Mouse (Mus musculus) lung, adult 2 months (tissue): ENCODE measurements at regions not wholly inside any gene's neighbourhood (a gene's known extent, or its start where the extent isn't known, plus 50 kb on each side); places are given as distances from the start of the nearest gene placed in this dataset.

Source experiments
- DNase-seq: peaks from one replicate; pipeline ENCODE4 v3.0.0; 2022
- H3K4me1 ChIP-seq: fragments of 200-500 bp; 2 replicates; pipeline ENCODE4 v1.6.1; 2011; ENCODE audit warnings: low read length; ENCODE audit not compliant: control insufficient read depth, insufficient read depth
- H3K4me3 ChIP-seq: fragments of 200-500 bp; replicated peaks from 2 replicates; pipeline ENCODE3; 2011; ENCODE audit warnings: low read depth, mild to moderate bottlenecking, control low read depth, low read length; ENCODE audit errors: extremely low read depth
- CTCF ChIP-seq: fragments of 200-500 bp; IDR thresholded peaks from 2 replicates; pipeline ENCODE4 v1.5.1; 2011; ENCODE audit warnings: mild to moderate bottlenecking, low read length, control low read depth; ENCODE audit not compliant: insufficient read depth
- POLR2A ChIP-seq: fragments of 200-500 bp; IDR thresholded peaks from 2 replicates; pipeline ENCODE4 v1.6.1; 2011; ENCODE audit warnings: low read depth, mild to moderate bottlenecking, control low read depth, low read length, borderline replicate concordance; ENCODE audit errors: extremely low read depth
- WGBS: fragments of 180-500 bp; shearing (Covaris S2); methylation state at CpG from one replicate; pipeline ENCODE4 v1.1.7; 2018; 5-methylcytosine and 5-hydroxymethylcytosine counted together

DNA sequence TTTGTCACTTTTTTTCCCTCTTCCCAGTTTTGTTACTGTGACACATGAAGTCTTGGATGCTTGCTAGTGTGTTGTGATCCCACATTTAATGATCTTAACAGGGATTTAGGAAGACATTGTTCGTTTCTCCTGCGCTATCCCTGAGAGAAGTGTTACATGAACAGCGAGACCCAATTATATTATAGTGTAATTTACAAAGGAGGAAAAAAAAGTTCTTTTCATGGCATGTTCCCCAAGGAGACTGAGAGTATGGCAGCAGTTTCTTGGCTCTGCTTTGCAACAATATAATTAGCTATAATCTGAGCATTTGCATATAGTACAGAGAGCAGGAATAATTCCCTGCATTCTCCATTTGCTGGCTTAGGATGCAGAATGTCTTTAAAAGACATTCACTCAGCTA is 168.6 kb downstream of the Insc start:
- DNase-seq, result no peak

GRCm38 (mm10) chr7:114922155-114922554 is 178.7 kb downstream of the Insc start:
- DNase-seq, result peak; percentile 41
- H3K4me3 ChIP-seq, result no peak overlapping the region
- WGBS, result 9% methylated on average over 3 of the region's 3 CpGs
- no peaks in the 10 kb centered on the region for H3K4me1 ChIP-seq
- TF ChIP-seq CTCF (peak; percentile 39), POLR2A (no peak)

More for the DNA sequence above, 168.6 kb downstream of the Insc start:
- WGBS, result 92% methylated on average over 3 of the region's 3 CpGs
- no peaks in the 10 kb centered on the region for H3K4me1 ChIP-seq
- H3K4me3 ChIP-seq, result no peak overlapping the region
- no peak for TF ChIP-seq POLR2A

DNA sequence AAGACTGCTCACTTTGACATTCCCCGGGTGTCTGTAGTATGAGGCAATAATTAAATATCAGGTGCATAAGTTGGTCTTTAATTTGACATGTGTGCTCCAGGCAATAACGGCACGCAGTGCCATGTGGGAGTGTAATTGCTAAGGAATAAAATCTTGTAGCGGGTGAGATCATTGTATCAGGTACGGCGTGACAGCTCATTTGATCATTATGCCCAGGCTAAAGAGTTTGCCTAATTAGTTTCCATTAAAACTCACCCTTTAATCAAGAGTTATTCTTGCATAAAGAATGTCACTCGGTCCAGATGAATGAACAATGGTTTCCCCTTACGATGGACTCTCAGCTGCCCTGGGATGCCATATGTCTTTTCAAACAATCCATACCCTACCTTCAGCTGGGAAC is 190.4 kb downstream of the Insc start:
- Histone ChIP-seq H3K4me3 (no peak overlapping the region), H3K4me1 (no peaks in the 10 kb centered on the region)
- DNase-seq, result no peak
- WGBS, result 91% methylated on average over 8 of the region's 8 CpGs
- TF ChIP-seq POLR2A (no peak), CTCF (no peak)

DNA sequence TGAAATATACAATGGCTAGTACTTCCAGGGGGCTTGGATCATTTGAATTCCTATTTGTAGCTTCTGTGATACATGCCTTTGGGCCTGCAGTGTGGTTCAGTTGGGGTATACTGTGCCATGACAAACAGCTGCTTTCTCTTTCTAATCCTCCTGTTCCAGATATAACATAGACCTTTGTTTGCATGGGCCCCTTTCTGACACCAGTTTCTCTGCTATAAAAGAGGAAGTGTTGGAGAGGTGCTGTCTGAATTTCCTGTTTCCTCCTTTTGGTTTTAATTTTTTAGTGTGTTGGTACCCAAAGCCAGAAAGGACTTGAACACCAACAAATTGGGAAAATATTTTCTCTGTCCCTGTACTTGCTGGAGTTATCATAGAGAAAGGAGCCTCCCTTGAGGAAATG is 207.3 kb downstream of the Insc start:
- Histone ChIP-seq H3K4me3 (no peak overlapping the region), H3K4me1 (no peaks in the 10 kb centered on the region)
- TF ChIP-seq POLR2A, result no peak
- no peak for DNase-seq

- H3K4me1 ChIP-seq, result no peaks in the 10 kb centered on the region
- no peak for DNase-seq
- TF ChIP-seq CTCF, result no peak
- TF ChIP-seq POLR2A, result no peak
- 63% methylated on average over 5 of the region's 5 CpGs for WGBS
- no peak overlapping the region for H3K4me3 ChIP-seq
These were observed 219.7 kb downstream of the Insc start for GRCm38 (mm10) chr7:114963206-114963605.

- H3K4me1 ChIP-seq, result no peaks in the 10 kb centered on the region
- DNase-seq, result no peak
- 60% methylated on average over 2 of the region's 2 CpGs for whole genome bisulfite sequencing
- no peak for TF ChIP-seq CTCF
- TF ChIP-seq POLR2A, result no peak
- no peak overlapping the region for H3K4me3 ChIP-seq
These were observed 222.4 kb downstream of the Insc start for GRCm38 (mm10) chr7:114965923-114966322.

DNA sequence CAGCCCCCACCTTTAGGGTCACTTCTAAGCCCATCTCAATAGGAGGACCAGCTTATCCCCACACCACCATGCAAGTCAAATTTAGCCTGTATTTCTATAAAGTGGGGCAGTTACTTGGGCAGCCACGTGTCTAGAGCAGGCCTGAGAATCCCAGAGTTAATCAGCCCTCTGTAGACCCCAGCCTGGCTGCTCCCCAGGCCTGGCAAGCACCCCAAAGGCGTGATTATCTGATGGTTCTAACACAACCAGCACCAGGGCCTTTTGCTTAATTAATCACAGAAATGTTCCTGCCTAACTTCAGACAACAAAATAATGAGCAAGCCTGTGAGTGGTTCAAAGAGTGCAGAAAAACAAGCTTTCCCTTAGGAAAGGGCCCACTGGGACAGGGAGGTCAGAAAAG is 243.0 kb downstream of the Insc start:
- TF ChIP-seq CTCF, result no peak
- TF ChIP-seq POLR2A, result no peak
- Histone ChIP-seq H3K4me3 (no peak overlapping the region), H3K4me1 (no peaks in the 10 kb centered on the region)
- DNase-seq, result no peak
- WGBS, result 51% methylated on average over 2 of the region's 2 CpGs

DNA sequence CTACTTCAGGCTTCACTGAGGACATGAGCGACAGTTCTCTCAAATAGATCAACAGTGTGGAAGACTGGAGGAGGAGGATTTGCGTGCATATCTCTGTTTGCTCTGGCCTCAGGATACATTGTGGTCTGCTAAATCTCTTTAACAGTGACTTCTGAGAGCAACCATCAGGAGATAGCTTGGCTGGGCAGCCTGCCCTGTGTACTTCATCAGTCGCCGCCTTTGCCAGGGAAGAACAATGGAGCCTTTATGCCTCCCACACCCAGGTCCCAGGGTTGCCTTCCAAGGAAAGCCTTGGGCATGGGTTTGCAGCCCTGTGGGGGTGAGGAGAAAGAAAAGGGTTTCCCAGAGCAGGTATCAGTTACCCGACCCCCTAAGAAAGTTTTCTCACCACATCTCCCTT is 247.8 kb downstream of the Insc start:
- no peak for DNase-seq
- H3K4me3 ChIP-seq, result no peak overlapping the region
- H3K4me1 ChIP-seq, result no peaks in the 10 kb centered on the region
- WGBS, result 53% methylated on average over 5 of the region's 5 CpGs
- no peak for TF ChIP-seq CTCF

- TF ChIP-seq POLR2A, result no peak
- no peak for TF ChIP-seq CTCF
- DNase-seq, result no peak
- Histone ChIP-seq H3K4me1 (no peaks in the 10 kb centered on the region), H3K4me3 (no peak overlapping the region)
- WGBS, result 65% methylated on average over 3 of the region's 3 CpGs
These were observed 248.9 kb downstream of the Insc start for GRCm38 (mm10) chr7:114992440-114992839.

DNA sequence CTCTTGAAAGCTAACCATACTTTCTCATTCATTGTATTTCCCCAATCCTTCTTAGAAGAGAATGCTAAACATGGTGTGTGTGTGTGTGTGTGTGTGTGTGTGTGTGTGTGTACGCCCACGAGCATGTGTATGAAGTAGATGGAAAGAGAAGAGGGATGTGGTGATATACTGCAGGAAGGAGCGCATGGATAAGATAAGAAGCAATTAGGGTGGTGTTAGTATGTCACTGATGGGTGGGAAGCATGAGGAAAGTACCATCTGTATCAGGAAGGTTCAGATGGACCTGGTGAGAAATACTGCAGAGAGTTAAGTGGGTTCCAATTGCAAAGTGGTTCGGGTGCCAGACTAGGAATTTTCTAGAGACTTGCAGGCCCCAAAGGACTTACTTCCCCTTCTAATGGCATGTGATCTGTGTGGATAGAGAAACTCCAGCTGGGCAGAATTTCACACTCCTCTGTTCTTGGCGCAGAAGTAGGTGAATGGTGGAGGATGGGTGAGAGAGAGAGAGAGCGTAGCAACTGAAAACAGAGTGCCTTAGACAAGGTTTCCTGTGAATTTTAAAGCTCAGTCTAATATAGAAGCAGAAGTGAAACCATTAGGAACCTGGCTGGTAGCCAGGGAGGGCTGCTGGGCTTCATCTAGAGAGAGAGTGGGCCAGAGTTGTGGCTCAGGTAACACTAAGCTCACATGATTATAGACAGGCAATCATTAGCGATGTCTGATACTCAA is 257.5 kb downstream of the Insc start:
- no peak for TF ChIP-seq POLR2A
- Histone ChIP-seq H3K4me1 (peaks cover 2% of the 10 kb centered on the region; the same call in 1 of the 2 replicates), H3K4me3 (no peak overlapping the region)
- DNase-seq, result peak; percentile 12
- whole genome bisulfite sequencing, result 47% methylated on average over 7 of the region's 7 CpGs
